Mouse (Mus musculus) lung, embryonic 16.5 days (tissue): Measurements from ENCODE around the gene Ppm1d. TPM values are rescaled to one million over a fixed set of nuclear protein-coding genes. Genes with fewer than 3 reads are reported as not detected.
A peak's percentile ranks its signal among the peaks of the same experiment; 100 is the strongest.

Experiments used
- ATAC-seq: fragments of 200-750 bp; cut with Nextera tagmentation; 2 replicates; pipeline ENCODE4 v1.8.0; 2017; ENCODE audit warnings: low read depth, mild to moderate bottlenecking, moderate library complexity
- H3K27ac ChIP-seq: fragments of 300-500 bp; sonication (generic); 2 replicates; pipeline ENCODE4 v1.5.1; 2014; ENCODE audit warnings: mild to moderate bottlenecking, control low read depth, low read length
- H3K27me3 ChIP-seq: fragments of 300-500 bp; sonication (generic); 2 replicates; pipeline ENCODE4 v1.6.1; 2014; ENCODE audit warnings: low read depth, low read length, mixed read lengths; ENCODE audit not compliant: control insufficient read depth, insufficient read depth
- H3K36me3 ChIP-seq: fragments of 300-500 bp; sonication (generic); 2 replicates; pipeline ENCODE4 v1.6.1; 2014; ENCODE audit warnings: low read length; ENCODE audit not compliant: control insufficient read depth, insufficient read depth
- H3K4me1 ChIP-seq: fragments of 300-500 bp; sonication (generic); replicated peaks from 2 replicates; pipeline ENCODE4 v1.6.1; 2014; ENCODE audit warnings: low read length, mixed read lengths; ENCODE audit not compliant: control insufficient read depth, insufficient read depth
- H3K4me2 ChIP-seq: fragments of 300-500 bp; sonication (generic); 2 replicates; pipeline ENCODE4 v1.6.1; 2014; ENCODE audit warnings: low read depth, low read length, control low read depth
- H3K4me3 ChIP-seq: fragments of 300-500 bp; sonication (generic); 2 replicates; pipeline ENCODE4 v1.5.1; 2014; ENCODE audit warnings: mild to moderate bottlenecking, low read length, control low read depth
- H3K9ac ChIP-seq: fragments of 300-500 bp; sonication (generic); 2 replicates; pipeline ENCODE4 v1.6.1; 2014; ENCODE audit warnings: low read length, control low read depth
- H3K9me3 ChIP-seq: fragments of 300-500 bp; sonication (generic); 2 replicates; pipeline ENCODE4 v1.6.1; 2016; ENCODE audit warnings: low read length; ENCODE audit not compliant: control insufficient read depth
- WGBS: fragments of 180-500 bp; shearing (Covaris S2); extraction: QIAGEN DNeasy Blood & Tissue Kit; methylation state at CpG from one replicate; pipeline ENCODE4 v1.1.7; 2014; 5-methylcytosine and 5-hydroxymethylcytosine counted together
- polyA plus RNA-seq: library from polyadenylated mRNA; unstranded; fragments of >200 nt; fragmentation: Nextera tagmentation; extraction: Ambion mirVana; gene quantifications from 2 replicates; pipeline ENCODE4 v1.2.1, GENCODE M21; 2015

Ppm1d gene
- polyA plus RNA-seq, 1 experiment from 2014 or later = 15.9 TPM

DNA sequence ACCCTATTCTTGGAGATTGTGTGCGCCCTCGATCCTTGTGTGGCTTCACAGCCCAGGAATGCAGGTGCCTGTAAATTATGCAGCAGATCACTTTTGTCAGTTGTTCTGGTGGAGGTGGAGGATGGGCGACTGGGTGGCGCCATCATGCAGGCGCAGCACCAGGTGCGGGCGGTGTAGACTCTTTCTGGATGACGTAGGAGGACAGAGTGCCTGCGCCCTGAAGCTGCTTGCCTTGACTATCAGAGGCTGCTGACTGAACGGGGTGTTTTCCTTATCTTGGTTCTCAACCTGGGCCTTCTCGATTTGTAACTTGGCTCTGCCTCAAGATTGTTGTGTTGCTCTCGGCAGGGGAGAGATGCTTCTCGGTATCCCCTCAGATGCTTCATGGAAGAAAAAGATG lies 13.1 kb upstream of the Ppm1d start:
- H3K27ac ChIP-seq = no peak overlapping the region

DNA sequence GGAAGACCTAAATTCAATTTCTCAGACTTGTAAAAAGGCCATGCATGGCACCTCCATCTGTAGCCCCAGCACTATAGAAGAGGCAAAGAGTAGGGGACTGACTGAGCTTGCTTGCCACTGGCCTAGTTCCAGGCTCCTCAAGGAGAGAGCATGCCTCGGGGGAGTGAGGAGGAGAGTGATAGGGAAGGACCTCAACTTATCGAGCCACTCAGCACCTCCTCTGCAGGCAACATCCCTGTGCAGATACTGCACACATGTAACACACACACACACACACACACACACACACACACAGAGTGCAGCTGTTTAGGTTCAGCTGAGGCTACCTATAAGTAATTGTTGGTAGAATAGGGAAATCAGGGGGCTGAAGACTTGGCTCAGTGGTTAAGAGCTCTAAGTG lies 11.2 kb upstream of the Ppm1d start:
- no peaks in the 10 kb centered on the region for H3K27me3 ChIP-seq
- no peak for ATAC-seq
- no peak overlapping the region for H3K4me3 ChIP-seq
- no peak overlapping the region for H3K9ac ChIP-seq
- WGBS = 63% methylated on average over 2 of the region's 2 CpGs
- no peak overlapping the region for H3K27ac ChIP-seq
- no peaks in the 10 kb centered on the region for H3K9me3 ChIP-seq
- H3K4me2 ChIP-seq = no peak overlapping the region
- H3K36me3 ChIP-seq = no peaks in the 10 kb centered on the region
- H3K4me1 ChIP-seq = no peaks in the 10 kb centered on the region

More for the DNA sequence above, 13.1 kb upstream of the Ppm1d start:
- no peaks in the 10 kb centered on the region for H3K36me3 ChIP-seq
- H3K9ac ChIP-seq = no peak overlapping the region
- no peaks in the 10 kb centered on the region for H3K9me3 ChIP-seq
- 72% methylated on average over 13 of the region's 13 CpGs for WGBS
- H3K4me3 ChIP-seq = no peak overlapping the region
- no peaks in the 10 kb centered on the region for H3K27me3 ChIP-seq
- ATAC-seq = no peak
- no peaks in the 10 kb centered on the region for H3K4me1 ChIP-seq
- H3K4me2 ChIP-seq = no peak overlapping the region

DNA sequence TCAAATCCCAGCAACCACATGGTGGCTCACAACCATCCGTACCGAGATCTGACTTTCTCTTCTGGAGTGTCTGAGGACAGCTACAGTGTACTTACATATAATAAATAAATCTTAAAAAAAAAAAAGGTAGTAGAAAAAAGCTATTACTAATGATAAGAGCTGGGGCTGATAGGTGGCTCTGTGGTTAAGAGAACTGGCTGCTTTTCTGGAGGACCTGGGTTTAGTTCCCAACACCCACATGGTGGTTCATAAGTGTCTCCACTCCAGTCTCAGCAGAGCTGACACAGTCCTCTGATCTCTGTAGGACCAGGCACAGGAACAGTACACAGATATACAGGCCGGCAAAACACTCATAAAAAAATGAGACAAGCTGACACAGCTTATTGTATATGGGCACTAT lies 9.9 kb upstream of the Ppm1d start:
- no peak overlapping the region for H3K4me2 ChIP-seq
- H3K27ac ChIP-seq = no peak overlapping the region
- H3K36me3 ChIP-seq = no peaks in the 10 kb centered on the region
- no peak overlapping the region for H3K4me3 ChIP-seq
- WGBS = 83% methylated on average over 3 of the region's 3 CpGs
- no peaks in the 10 kb centered on the region for H3K27me3 ChIP-seq
- H3K9me3 ChIP-seq = no peaks in the 10 kb centered on the region
- no peak overlapping the region for H3K9ac ChIP-seq
- no peak for ATAC-seq
- no peaks in the 10 kb centered on the region for H3K4me1 ChIP-seq

DNA sequence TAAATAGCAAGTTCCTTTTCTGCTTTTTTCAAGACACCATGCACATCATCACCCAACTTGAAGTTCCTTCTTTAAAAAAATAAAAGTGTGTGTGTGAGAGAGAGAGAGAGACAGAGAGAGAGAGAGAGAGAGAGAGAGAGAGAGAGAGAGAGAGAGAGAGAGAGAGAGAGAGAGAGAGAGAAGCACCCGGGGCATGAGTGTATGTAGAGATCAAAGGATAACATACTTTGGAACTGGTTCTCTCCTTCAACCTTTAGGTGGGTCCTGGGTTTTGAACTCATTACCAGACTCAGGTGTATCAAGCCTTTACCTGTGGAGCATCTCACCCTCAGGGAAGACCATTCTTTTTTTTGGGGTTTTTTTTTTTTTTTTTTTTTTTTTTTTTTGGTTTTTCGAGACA lies 9.2 kb upstream of the Ppm1d start:
- H3K36me3 ChIP-seq = no peaks in the 10 kb centered on the region
- no peak overlapping the region for H3K4me2 ChIP-seq
- H3K27ac ChIP-seq = no peak overlapping the region
- no peaks in the 10 kb centered on the region for H3K27me3 ChIP-seq
- H3K9me3 ChIP-seq = no peaks in the 10 kb centered on the region
- H3K9ac ChIP-seq = no peak overlapping the region
- ATAC-seq = no peak
- 45% methylated on average over 2 of the region's 2 CpGs for WGBS
- no peak overlapping the region for H3K4me3 ChIP-seq
- H3K4me1 ChIP-seq = no peaks in the 10 kb centered on the region

DNA sequence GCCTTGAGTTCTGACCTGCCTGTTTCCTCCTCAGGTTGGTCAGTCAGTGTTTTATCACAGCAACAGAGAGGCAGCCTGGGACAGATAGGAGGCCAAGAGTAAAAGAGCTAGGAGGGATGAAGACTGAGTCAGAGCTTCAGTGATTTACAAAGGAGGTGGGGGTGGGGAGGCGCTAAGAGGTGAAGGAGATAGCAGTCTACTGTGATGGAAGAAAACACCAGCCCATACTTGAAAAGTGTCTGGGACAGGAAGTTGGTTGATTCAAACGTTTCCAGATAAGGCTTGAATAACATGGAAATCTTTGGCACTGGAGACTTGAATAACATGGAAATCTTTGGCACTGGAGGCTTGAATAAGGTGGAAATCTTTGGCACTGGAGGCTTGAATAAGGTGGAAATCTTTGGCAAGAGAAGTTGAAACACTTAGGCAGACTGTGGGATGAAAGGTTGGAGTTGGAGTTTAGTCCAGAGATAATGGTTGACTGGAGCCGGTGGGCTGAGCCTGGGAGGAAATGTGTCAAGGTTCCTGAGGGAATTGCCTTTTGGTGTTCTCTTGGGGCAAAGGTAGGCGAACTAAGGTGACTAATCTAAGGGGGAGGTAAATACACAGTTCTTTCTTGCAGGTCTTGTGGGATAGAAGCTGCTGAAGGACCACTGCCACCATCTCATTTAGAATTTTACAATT lies 4.3 kb upstream of the Ppm1d start:
- H3K36me3 ChIP-seq = no peaks in the 10 kb centered on the region

DNA sequence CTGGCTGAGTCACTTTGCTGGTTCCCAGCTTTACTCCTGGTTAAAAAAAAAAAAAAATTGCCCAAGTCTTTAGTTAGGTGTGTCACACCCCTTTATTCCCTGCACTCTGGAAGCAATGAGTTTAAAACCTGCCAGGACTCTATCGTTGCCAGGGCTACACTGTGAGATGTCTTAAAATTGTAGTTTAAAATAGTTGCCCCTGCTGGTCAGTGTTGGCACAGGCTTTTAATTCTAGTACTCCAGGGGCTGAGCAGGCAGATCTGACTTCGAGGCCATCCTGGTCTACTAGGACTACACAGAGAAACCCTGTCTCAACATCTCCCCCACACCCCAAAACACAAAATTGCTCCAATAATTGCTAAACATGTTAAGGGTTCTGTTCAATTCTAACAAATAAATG lies 2.2 kb upstream of the Ppm1d start:
- no peak overlapping the region for H3K4me2 ChIP-seq
- WGBS = 73% methylated on average over 2 of the region's 2 CpGs
- ATAC-seq = no peak
- H3K36me3 ChIP-seq = no peaks in the 10 kb centered on the region
- no peak overlapping the region for H3K27ac ChIP-seq
- no peaks in the 10 kb centered on the region for H3K9me3 ChIP-seq
- H3K27me3 ChIP-seq = no peaks in the 10 kb centered on the region
- H3K4me3 ChIP-seq = no peak overlapping the region
- no peak overlapping the region for H3K9ac ChIP-seq
- H3K4me1 ChIP-seq = peaks cover 12% of the 10 kb centered on the region

More for the DNA sequence above, 4.3 kb upstream of the Ppm1d start:
- no peak for ATAC-seq
- Histone ChIP-seq H3K27me3 (no peaks in the 10 kb centered on the region), H3K9me3 (no peaks in the 10 kb centered on the region), H3K4me2 (no peak overlapping the region), H3K27ac (no peak overlapping the region), H3K9ac (no peak overlapping the region), H3K4me3 (no peak overlapping the region), H3K4me1 (peaks cover 5% of the 10 kb centered on the region; the same call in 1 of the 2 replicates)
- 47% methylated on average over 4 of the region's 4 CpGs for WGBS

DNA sequence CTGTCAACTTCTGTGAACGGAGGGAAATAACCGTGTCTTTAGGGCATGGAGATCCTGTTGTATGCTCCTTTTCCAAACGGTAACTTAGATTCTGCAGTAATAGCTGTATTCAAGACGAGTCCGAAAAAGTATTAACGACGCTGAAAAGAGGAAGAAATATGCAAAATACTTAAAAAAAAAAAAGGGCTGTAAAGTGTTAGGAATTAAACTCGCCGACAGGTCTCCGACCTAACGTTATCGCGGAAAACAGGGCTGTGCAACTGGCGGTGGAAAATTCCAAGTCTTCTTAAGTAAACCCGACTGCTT lies 684 bp upstream of the Ppm1d start:
- Histone ChIP-seq H3K36me3 (peaks cover 9% of the 10 kb centered on the region; the same call in 1 of the 2 replicates), H3K4me3 (peak overlapping the region; percentile 98), H3K4me1 (peaks cover 12% of the 10 kb centered on the region), H3K9me3 (no peaks in the 10 kb centered on the region), H3K27ac (peak overlapping the region; percentile 97), H3K4me2 (peak overlapping the region; percentile 87), H3K27me3 (no peaks in the 10 kb centered on the region), H3K9ac (peak overlapping the region; percentile 85)
- WGBS = 1% methylated on average over 15 of the region's 15 CpGs
- ATAC-seq = no peak

DNA sequence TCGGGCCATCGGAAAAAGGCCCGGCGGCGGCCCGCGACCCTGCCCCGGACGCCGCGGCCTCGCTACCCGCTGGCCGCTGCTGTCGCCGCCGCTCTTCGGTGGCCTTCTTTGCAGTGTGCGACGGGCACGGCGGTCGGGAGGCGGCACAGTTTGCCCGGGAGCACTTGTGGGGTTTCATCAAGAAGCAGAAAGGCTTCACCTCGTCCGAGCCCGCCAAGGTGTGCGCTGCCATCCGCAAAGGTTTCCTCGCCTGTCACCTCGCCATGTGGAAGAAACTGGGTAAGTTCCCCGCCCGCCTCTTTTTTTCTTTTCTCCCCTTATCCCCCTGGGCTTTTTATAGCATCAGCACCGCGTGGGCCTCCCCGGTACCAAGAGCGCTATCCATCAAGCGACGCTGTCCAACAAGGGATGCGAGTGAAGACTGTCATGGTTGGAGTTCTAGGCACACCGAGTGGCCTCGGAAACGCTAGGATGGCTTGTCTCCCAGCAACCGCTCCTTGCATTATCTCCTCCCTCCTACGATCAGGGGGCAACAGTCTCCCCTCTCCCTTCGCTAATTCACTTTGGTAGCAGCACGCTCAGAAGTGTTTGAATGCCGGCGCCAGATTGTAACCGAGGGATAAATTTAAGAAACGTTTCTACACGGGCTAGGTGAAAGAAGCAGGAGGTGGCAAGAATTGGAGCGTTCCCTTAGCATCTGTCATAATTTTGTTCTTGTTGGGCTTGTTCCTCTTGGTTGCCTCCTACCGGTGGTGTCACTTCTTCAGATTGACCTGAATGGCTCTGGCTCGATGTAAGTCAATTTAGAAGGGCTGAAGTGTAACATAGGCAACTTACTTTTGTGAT lies 824 bp downstream of the Ppm1d start:
- WGBS = 1% methylated on average over 51 of the region's 56 CpGs
- ATAC-seq = peak; percentile 32
- no peaks in the 10 kb centered on the region for H3K9me3 ChIP-seq
- peaks cover 9% of the 10 kb centered on the region; the same call in 1 of the 2 replicates for H3K36me3 ChIP-seq
- H3K27ac ChIP-seq = peak overlapping the region; percentile 95
- H3K4me3 ChIP-seq = peak overlapping the region; percentile 98
- no peaks in the 10 kb centered on the region for H3K27me3 ChIP-seq
- H3K4me1 ChIP-seq = peaks cover 12% of the 10 kb centered on the region
- H3K4me2 ChIP-seq = peak overlapping the region; percentile 58
- peak overlapping the region; percentile 94 for H3K9ac ChIP-seq

DNA sequence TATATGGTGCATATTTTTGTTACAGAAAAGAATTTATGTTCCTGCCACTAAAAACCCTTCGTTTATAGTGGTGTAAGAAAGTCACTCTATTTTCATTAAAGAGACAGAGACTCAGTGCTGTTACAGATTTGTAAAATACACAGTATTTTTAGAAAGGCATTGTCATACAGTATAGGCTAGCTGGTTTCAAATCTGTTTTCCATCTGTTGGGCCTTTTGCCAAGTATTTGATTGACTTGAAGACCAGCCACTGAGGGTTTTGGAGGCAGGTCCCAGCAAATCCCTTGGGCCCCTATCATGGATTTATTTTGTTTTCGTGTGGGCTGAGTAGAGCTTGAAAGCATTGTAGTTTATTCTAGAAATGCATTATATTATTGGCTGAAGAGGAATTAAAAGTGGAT lies 1.8 kb downstream of the Ppm1d start:
- ATAC-seq = peak; percentile 15; the same call in 1 of the 2 replicates
- H3K36me3 ChIP-seq = peaks cover 9% of the 10 kb centered on the region; the same call in 1 of the 2 replicates
- H3K27me3 ChIP-seq = no peaks in the 10 kb centered on the region
- H3K27ac ChIP-seq = no peak overlapping the region
- 13% methylated on average over 2 of the region's 2 CpGs for WGBS
- no peaks in the 10 kb centered on the region for H3K9me3 ChIP-seq
- H3K9ac ChIP-seq = peak overlapping the region; percentile 94; the same call in 1 of the 2 replicates
- H3K4me3 ChIP-seq = peak overlapping the region; percentile 98
- H3K4me2 ChIP-seq = peak overlapping the region; percentile 58
- peaks cover 12% of the 10 kb centered on the region for H3K4me1 ChIP-seq
